Mouse (Mus musculus) midbrain, embryonic 14.5 days (tissue): ENCODE measurements around the gene Taf8. TPM values are rescaled to one million over a fixed set of nuclear protein-coding genes. Genes with fewer than 3 reads are reported as not detected.

ENCODE experiments used
- ATAC-seq: fragments of 200-750 bp; cut with Nextera tagmentation; 2 replicates; pipeline ENCODE4 v1.8.0; 2017; ENCODE audit warnings: moderate number of reproducible peaks, moderate library complexity; ENCODE audit not compliant: low FRiP score, low TSS enrichment
- DNase-seq: peaks from one replicate; pipeline ENCODE4 v3.0.0-alpha.2; 2015
- H3K27ac ChIP-seq: fragments of 300-500 bp; sonication (generic); replicated peaks from 2 replicates; pipeline ENCODE4 v1.5.1; 2014; ENCODE audit warnings: mild to moderate bottlenecking, low read depth, low read length, moderate library complexity
- H3K27me3 ChIP-seq: fragments of 300-500 bp; sonication (generic); 2 replicates; pipeline ENCODE4 v1.6.1; 2014; ENCODE audit warnings: low read length, control low read depth, mixed read lengths; ENCODE audit not compliant: control insufficient read depth, insufficient read depth
- H3K36me3 ChIP-seq: fragments of 300-500 bp; sonication (generic); 2 replicates; pipeline ENCODE4 v1.6.1; 2014; ENCODE audit warnings: low read length, control low read depth; ENCODE audit not compliant: control insufficient read depth, insufficient read depth
- H3K4me1 ChIP-seq: fragments of 300-500 bp; sonication (generic); 2 replicates; pipeline ENCODE4 v1.6.1; 2014; ENCODE audit warnings: mild to moderate bottlenecking, antibody characterized with exemption, low read length, control low read depth; ENCODE audit not compliant: control insufficient read depth, insufficient read depth
- H3K4me2 ChIP-seq: fragments of 300-500 bp; sonication (generic); 2 replicates; pipeline ENCODE4 v1.6.1; 2014; ENCODE audit warnings: mild to moderate bottlenecking, low read length, moderate library complexity
- H3K4me3 ChIP-seq: fragments of 300-500 bp; sonication (generic); replicated peaks from 2 replicates; pipeline ENCODE4 v1.5.1; 2014; ENCODE audit warnings: low read depth, low read length
- H3K9ac ChIP-seq: fragments of 300-500 bp; sonication (generic); replicated peaks from 2 replicates; pipeline ENCODE4 v1.6.1; 2014; ENCODE audit warnings: mild to moderate bottlenecking, low read length, moderate library complexity
- H3K9me3 ChIP-seq: fragments of 300-500 bp; sonication (generic); 2 replicates; pipeline ENCODE4 v1.6.1; 2016; ENCODE audit warnings: low read length, control low read depth, mixed read lengths; ENCODE audit not compliant: control insufficient read depth
- WGBS: fragments of 180-500 bp; shearing (Covaris S2); extraction: QIAGEN DNeasy Blood & Tissue Kit; methylation state at CpG from one replicate; pipeline ENCODE4 v1.1.7; 2014; 5-methylcytosine and 5-hydroxymethylcytosine counted together
- polyA plus RNA-seq: library from polyadenylated mRNA; unstranded; fragments of >200 nt; fragmentation: Nextera tagmentation; extraction: Ambion mirVana; gene quantifications from 2 replicates; pipeline ENCODE4 v1.2.1, GENCODE M21; 2014

Gene Taf8
- polyA plus RNA-seq, 1 experiment from 2014 or later: 19.2 TPM

- no peak overlapping the region for H3K9ac ChIP-seq
- H3K36me3 ChIP-seq: no peaks in the 10 kb centered on the region
- ATAC-seq: no peak
- no peak for DNase-seq
- H3K4me2 ChIP-seq: no peak overlapping the region
- no peak overlapping the region for H3K27ac ChIP-seq
- H3K9me3 ChIP-seq: no peaks in the 10 kb centered on the region
- H3K27me3 ChIP-seq: peaks cover 11% of the 10 kb centered on the region
- no peak overlapping the region for H3K4me3 ChIP-seq
- H3K4me1 ChIP-seq: no peaks in the 10 kb centered on the region
- 85% methylated on average over 4 of the region's 4 CpGs for WGBS
These were observed 32.5 kb downstream of the Taf8 start for GRCm38 (mm10) chr17:47469642-47470041.

DNA sequence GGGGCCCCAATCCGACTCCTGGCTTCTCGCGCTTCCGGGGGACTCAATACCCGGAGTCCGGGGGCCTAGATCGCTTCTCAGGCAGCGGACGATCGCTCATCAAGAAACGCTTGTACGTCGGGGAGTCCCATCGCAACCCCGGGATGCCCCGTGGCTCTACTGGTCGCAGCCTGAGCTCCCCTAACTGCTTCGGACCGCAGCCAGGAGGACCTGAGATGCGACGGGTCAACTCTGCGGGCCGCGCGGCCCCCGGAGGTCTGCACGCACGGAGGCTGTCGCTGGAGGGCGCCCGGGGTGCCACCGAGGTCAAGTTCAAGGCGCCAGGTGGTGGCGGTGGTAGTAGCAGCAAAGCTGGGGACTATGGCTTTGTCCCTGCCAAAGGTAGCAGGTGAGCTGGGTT lies 33.6 kb downstream of the Taf8 start:
- H3K4me2 ChIP-seq: peak overlapping the region; percentile 19; the same call in 1 of the 2 replicates
- H3K4me3 ChIP-seq: 0 out of 2 replicates have a peak overlapping the region, but pooled peaks have one; percentile 7
- peaks cover 11% of the 10 kb centered on the region for H3K27me3 ChIP-seq
- DNase-seq (no peak), ATAC-seq (no peak)
- WGBS: 4% methylated on average over 34 of the region's 34 CpGs
- H3K4me1 ChIP-seq: no peaks in the 10 kb centered on the region
- H3K27ac ChIP-seq: no peak overlapping the region
- H3K36me3 ChIP-seq: no peaks in the 10 kb centered on the region
- no peaks in the 10 kb centered on the region for H3K9me3 ChIP-seq
- no peak overlapping the region for H3K9ac ChIP-seq

GRCm38 (mm10) chr17:47468063-47468462 lies 34.0 kb downstream of the Taf8 start:
- DNase-seq (no peak), ATAC-seq (no peak)
- WGBS: 19% methylated on average over 13 of the region's 14 CpGs
- Histone ChIP-seq H3K27me3 (peaks cover 11% of the 10 kb centered on the region), H3K27ac (no peak overlapping the region), H3K36me3 (no peaks in the 10 kb centered on the region), H3K9ac (no peak overlapping the region), H3K4me3 (0 out of 2 replicates have a peak overlapping the region, but pooled peaks have one; percentile 7), H3K4me2 (peak overlapping the region; percentile 19; the same call in 1 of the 2 replicates), H3K4me1 (no peaks in the 10 kb centered on the region), H3K9me3 (no peaks in the 10 kb centered on the region)

- H3K27me3 ChIP-seq: peaks cover 11% of the 10 kb centered on the region
- 53% methylated on average over 11 of the region's 11 CpGs for WGBS
- no peak for ATAC-seq
These were observed 34.4 kb downstream of the Taf8 start for GRCm38 (mm10) chr17:47467659-47468058.

GRCm38 (mm10) chr17:47466284-47466683 lies 35.8 kb downstream of the Taf8 start:
- H3K9ac ChIP-seq: no peak overlapping the region
- DNase-seq (no peak), ATAC-seq (no peak)
- H3K4me1 ChIP-seq: no peaks in the 10 kb centered on the region
- H3K27me3 ChIP-seq: peaks cover 11% of the 10 kb centered on the region
- 38% methylated on average over 9 of the region's 9 CpGs for WGBS
- H3K4me2 ChIP-seq: no peak overlapping the region
- H3K27ac ChIP-seq: no peak overlapping the region
- no peaks in the 10 kb centered on the region for H3K36me3 ChIP-seq
- no peaks in the 10 kb centered on the region for H3K9me3 ChIP-seq
- H3K4me3 ChIP-seq: no peak overlapping the region

More at GRCm38 (mm10) chr17:47467659-47468058, 34.4 kb downstream of the Taf8 start:
- H3K9ac ChIP-seq: no peak overlapping the region
- H3K27ac ChIP-seq: no peak overlapping the region
- H3K4me1 ChIP-seq: no peaks in the 10 kb centered on the region
- H3K9me3 ChIP-seq: no peaks in the 10 kb centered on the region
- no peak overlapping the region for H3K4me2 ChIP-seq
- no peak for DNase-seq
- no peaks in the 10 kb centered on the region for H3K36me3 ChIP-seq
- no peak overlapping the region for H3K4me3 ChIP-seq

DNA sequence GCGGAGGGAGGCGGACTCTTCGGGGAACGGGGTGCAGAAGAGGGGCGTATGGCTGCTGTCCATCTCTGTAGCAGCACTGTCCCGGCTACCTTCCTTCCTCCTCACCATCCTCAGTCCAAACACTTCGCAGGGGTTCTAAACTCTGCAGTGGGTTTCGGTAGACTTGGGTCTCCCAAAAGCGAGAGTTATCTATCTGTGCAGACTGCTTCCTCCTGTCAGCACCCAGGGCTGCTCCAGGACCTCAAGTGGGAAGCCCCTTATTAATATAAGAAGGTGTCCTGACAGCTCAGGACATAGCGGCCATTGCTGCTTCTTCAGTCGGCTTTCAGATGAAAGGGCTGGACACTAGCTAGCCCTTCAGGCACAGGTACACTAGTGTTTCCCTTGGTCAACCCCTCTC lies 37.1 kb downstream of the Taf8 start:
- 78% methylated on average over 11 of the region's 11 CpGs for WGBS
- no peak overlapping the region for H3K9ac ChIP-seq
- no peak overlapping the region for H3K4me3 ChIP-seq
- DNase-seq (no peak), ATAC-seq (no peak)
- no peaks in the 10 kb centered on the region for H3K4me1 ChIP-seq
- H3K9me3 ChIP-seq: no peaks in the 10 kb centered on the region
- no peak overlapping the region for H3K4me2 ChIP-seq
- H3K27ac ChIP-seq: no peak overlapping the region
- peaks cover 11% of the 10 kb centered on the region for H3K27me3 ChIP-seq
- no peaks in the 10 kb centered on the region for H3K36me3 ChIP-seq

GRCm38 (mm10) chr17:47464248-47464965 lies 37.7 kb downstream of the Taf8 start:
- no peaks in the 10 kb centered on the region for H3K9me3 ChIP-seq
- no peak for DNase-seq
- 43% methylated on average over 12 of the region's 12 CpGs for WGBS
- H3K27ac ChIP-seq: no peak overlapping the region
- H3K4me3 ChIP-seq: no peak overlapping the region
- H3K4me2 ChIP-seq: no peak overlapping the region
- no peaks in the 10 kb centered on the region for H3K4me1 ChIP-seq
- peaks cover 11% of the 10 kb centered on the region for H3K27me3 ChIP-seq
- H3K36me3 ChIP-seq: no peaks in the 10 kb centered on the region
- no peak overlapping the region for H3K9ac ChIP-seq
- no peak for ATAC-seq

GRCm38 (mm10) chr17:47462728-47463388 lies 39.2 kb downstream of the Taf8 start:
- WGBS: 60% methylated on average over 9 of the region's 9 CpGs
- no peak overlapping the region for H3K4me3 ChIP-seq
- peaks cover 9% of the 10 kb centered on the region for H3K27me3 ChIP-seq
- no peaks in the 10 kb centered on the region for H3K4me1 ChIP-seq
- ATAC-seq (no peak), DNase-seq (no peak)
- no peaks in the 10 kb centered on the region for H3K9me3 ChIP-seq
- H3K4me2 ChIP-seq: no peak overlapping the region
- no peak overlapping the region for H3K27ac ChIP-seq
- no peak overlapping the region for H3K9ac ChIP-seq
- no peaks in the 10 kb centered on the region for H3K36me3 ChIP-seq

DNA sequence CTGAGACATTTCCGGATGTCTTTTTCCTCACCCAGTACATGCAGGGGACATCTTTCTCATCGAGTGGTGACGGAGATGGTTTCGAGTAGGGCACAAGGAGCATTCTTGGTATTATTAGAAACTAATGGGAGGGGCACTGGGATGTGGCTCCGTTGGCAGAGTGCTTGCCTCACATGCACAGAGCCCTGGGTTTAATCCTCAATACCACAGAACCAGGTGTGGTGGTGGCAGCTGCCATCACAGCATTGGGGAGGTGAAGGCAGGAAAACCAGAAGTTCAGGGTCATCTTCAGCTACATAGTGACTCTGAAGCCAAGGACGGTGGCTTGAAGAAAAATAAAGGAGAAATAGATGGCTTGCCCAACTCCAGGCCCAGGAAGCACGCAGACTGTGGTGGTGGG lies 39.9 kb downstream of the Taf8 start:
- no peaks in the 10 kb centered on the region for H3K4me1 ChIP-seq
- no peaks in the 10 kb centered on the region for H3K36me3 ChIP-seq
- ATAC-seq (no peak), DNase-seq (no peak)
- 84% methylated on average over 7 of the region's 7 CpGs for WGBS
- no peak overlapping the region for H3K4me2 ChIP-seq
- no peak overlapping the region for H3K27ac ChIP-seq
- H3K9ac ChIP-seq: no peak overlapping the region
- H3K4me3 ChIP-seq: no peak overlapping the region
- no peaks in the 10 kb centered on the region for H3K9me3 ChIP-seq
- H3K27me3 ChIP-seq: peaks cover 2% of the 10 kb centered on the region; the same call in 1 of the 2 replicates
